Mouse (Mus musculus): ENCODE results near the gene Aqr. TPM values are rescaled to one million over a fixed set of nuclear protein-coding genes. Genes with fewer than 3 reads are reported as not detected.

The Aqr gene
- polyA plus RNA-seq, 2 experiments = 47.9 to 50.2 TPM

GRCm38 (mm10) chr2:114135777-114136176 lies 51.0 kb downstream of the Aqr start:
- Histone ChIP-seq H3K27ac (replicated peaks; ENCODE audit: low read depth, low read length) (no peak overlapping the region), H3K9ac (ENCODE audit: low read depth, low read length, severe bottlenecking) (no peak overlapping the region), H3K9me3 (ENCODE audit: control insufficient read depth, low read length) (no peaks in the 10 kb centered on the region), H3K4me1 (ENCODE audit: control insufficient read depth, insufficient read depth, low read length) (no peaks in the 10 kb centered on the region), H3K4me2 (replicated peaks; ENCODE audit: low read depth, low read length, severe bottlenecking) (no peak overlapping the region), H3K4me3 (replicated peaks; ENCODE audit: low read length) (no peak overlapping the region), H3K36me3 (ENCODE audit: control insufficient read depth, insufficient read depth, low read length) (peaks cover 78% of the 10 kb centered on the region), H3K27me3 (ENCODE audit: control insufficient read depth, insufficient read depth, low read length) (no peaks in the 10 kb centered on the region)
- ATAC-seq (ENCODE audit: low FRiP score, low read depth) (peak; percentile 84), DNase-seq (ENCODE audit: low spot score) (no peak)
- no peak for TF ChIP-seq POLR2A (IDR thresholded peaks at IDR 0.05; ENCODE audit: borderline replicate concordance, extremely low read depth, insufficient read depth, insufficient read length)
- 56% methylated on average over 2 of the region's 2 CpGs for WGBS

- H3K4me2 ChIP-seq (replicated peaks; ENCODE audit: low read depth, low read length, severe bottlenecking) = no peak overlapping the region
- H3K27ac ChIP-seq (replicated peaks; ENCODE audit: low read depth, low read length) = no peak overlapping the region
- DNase-seq (ENCODE audit: low spot score) (no peak), ATAC-seq (ENCODE audit: low FRiP score, low read depth) (no peak)
- WGBS = 90% methylated on average over 4 of the region's 4 CpGs
- no peaks in the 10 kb centered on the region for H3K27me3 ChIP-seq (ENCODE audit: control insufficient read depth, insufficient read depth, low read length)
- TF ChIP-seq POLR2A (IDR thresholded peaks at IDR 0.05; ENCODE audit: borderline replicate concordance, extremely low read depth, insufficient read depth, insufficient read length) = no peak
- no peaks in the 10 kb centered on the region for H3K9me3 ChIP-seq (ENCODE audit: control insufficient read depth, low read length)
- H3K4me3 ChIP-seq (replicated peaks; ENCODE audit: low read length) = no peak overlapping the region
- H3K9ac ChIP-seq (ENCODE audit: low read depth, low read length, severe bottlenecking) = no peak overlapping the region
- peaks cover 70% of the 10 kb centered on the region for H3K36me3 ChIP-seq (ENCODE audit: control insufficient read depth, insufficient read depth, low read length)
- no peaks in the 10 kb centered on the region for H3K4me1 ChIP-seq (ENCODE audit: control insufficient read depth, insufficient read depth, low read length)
These were observed 53.5 kb downstream of the Aqr start for GRCm38 (mm10) chr2:114133355-114133754.

- Histone ChIP-seq H3K36me3 (ENCODE audit: control insufficient read depth, insufficient read depth, low read length) (peaks cover 66% of the 10 kb centered on the region), H3K27me3 (ENCODE audit: control insufficient read depth, insufficient read depth, low read length) (no peaks in the 10 kb centered on the region), H3K4me2 (replicated peaks; ENCODE audit: low read depth, low read length, severe bottlenecking) (no peak overlapping the region), H3K27ac (replicated peaks; ENCODE audit: low read depth, low read length) (no peak overlapping the region), H3K9ac (ENCODE audit: low read depth, low read length, severe bottlenecking) (no peak overlapping the region), H3K4me1 (ENCODE audit: control insufficient read depth, insufficient read depth, low read length) (no peaks in the 10 kb centered on the region), H3K9me3 (ENCODE audit: control insufficient read depth, low read length) (no peaks in the 10 kb centered on the region), H3K4me3 (replicated peaks; ENCODE audit: low read length) (no peak overlapping the region)
- TF ChIP-seq POLR2A (IDR thresholded peaks at IDR 0.05; ENCODE audit: borderline replicate concordance, extremely low read depth, insufficient read depth, insufficient read length) = no peak
- ATAC-seq (ENCODE audit: low FRiP score, low read depth) (peak; percentile 67), DNase-seq (ENCODE audit: low spot score) (peak; percentile 18)
- WGBS = 96% methylated on average over 13 of the region's 13 CpGs
These were observed 56.2 kb downstream of the Aqr start for GRCm38 (mm10) chr2:114130657-114131056.

- no peak overlapping the region for H3K9ac ChIP-seq (ENCODE audit: low read depth, low read length, severe bottlenecking)
- H3K4me2 ChIP-seq (replicated peaks; ENCODE audit: low read depth, low read length, severe bottlenecking) = no peak overlapping the region
- H3K27me3 ChIP-seq (ENCODE audit: control insufficient read depth, insufficient read depth, low read length) = no peaks in the 10 kb centered on the region
- DNase-seq (ENCODE audit: low spot score) (no peak), ATAC-seq (ENCODE audit: low FRiP score, low read depth) (no peak)
- H3K4me3 ChIP-seq (replicated peaks; ENCODE audit: low read length) = no peak overlapping the region
- no peak for TF ChIP-seq POLR2A (IDR thresholded peaks at IDR 0.05; ENCODE audit: borderline replicate concordance, extremely low read depth, insufficient read depth, insufficient read length)
- H3K9me3 ChIP-seq (ENCODE audit: control insufficient read depth, low read length) = no peaks in the 10 kb centered on the region
- H3K36me3 ChIP-seq (ENCODE audit: control insufficient read depth, insufficient read depth, low read length) = peaks cover 59% of the 10 kb centered on the region
- no peak overlapping the region for H3K27ac ChIP-seq (replicated peaks; ENCODE audit: low read depth, low read length)
- H3K4me1 ChIP-seq (ENCODE audit: control insufficient read depth, insufficient read depth, low read length) = no peaks in the 10 kb centered on the region
- 89% methylated on average over 4 of the region's 4 CpGs for WGBS
These were observed 63.5 kb downstream of the Aqr start for GRCm38 (mm10) chr2:114123304-114123703.

GRCm38 (mm10) chr2:114119451-114119850 lies 67.4 kb downstream of the Aqr start:
- no peak for TF ChIP-seq POLR2A (IDR thresholded peaks at IDR 0.05; ENCODE audit: borderline replicate concordance, extremely low read depth, insufficient read depth, insufficient read length)
- WGBS = 81% methylated on average over 7 of the region's 7 CpGs
- no peak overlapping the region for H3K9ac ChIP-seq (ENCODE audit: low read depth, low read length, severe bottlenecking)

GRCm38 (mm10) chr2:114117665-114118064 lies 69.2 kb downstream of the Aqr start:
- no peak for TF ChIP-seq POLR2A (IDR thresholded peaks at IDR 0.05; ENCODE audit: borderline replicate concordance, extremely low read depth, insufficient read depth, insufficient read length)
- WGBS = 93% methylated on average over 3 of the region's 3 CpGs
- DNase-seq (ENCODE audit: low spot score) = no peak
- Histone ChIP-seq H3K4me3 (replicated peaks; ENCODE audit: low read length) (no peak overlapping the region), H3K9ac (ENCODE audit: low read depth, low read length, severe bottlenecking) (no peak overlapping the region), H3K27me3 (ENCODE audit: control insufficient read depth, insufficient read depth, low read length) (no peaks in the 10 kb centered on the region), H3K4me2 (replicated peaks; ENCODE audit: low read depth, low read length, severe bottlenecking) (no peak overlapping the region), H3K36me3 (ENCODE audit: control insufficient read depth, insufficient read depth, low read length) (peaks cover 62% of the 10 kb centered on the region), H3K27ac (replicated peaks; ENCODE audit: low read depth, low read length) (no peak overlapping the region), H3K4me1 (ENCODE audit: control insufficient read depth, insufficient read depth, low read length) (no peaks in the 10 kb centered on the region), H3K9me3 (ENCODE audit: control insufficient read depth, low read length) (no peaks in the 10 kb centered on the region)
- ATAC-seq (ENCODE audit: low FRiP score, low read depth) = no peak

More at GRCm38 (mm10) chr2:114119451-114119850, 67.4 kb downstream of the Aqr start:
- Histone ChIP-seq H3K4me2 (replicated peaks; ENCODE audit: low read depth, low read length, severe bottlenecking) (no peak overlapping the region), H3K4me3 (replicated peaks; ENCODE audit: low read length) (no peak overlapping the region), H3K27me3 (ENCODE audit: control insufficient read depth, insufficient read depth, low read length) (no peaks in the 10 kb centered on the region), H3K9me3 (ENCODE audit: control insufficient read depth, low read length) (no peaks in the 10 kb centered on the region), H3K36me3 (ENCODE audit: control insufficient read depth, insufficient read depth, low read length) (peaks cover 57% of the 10 kb centered on the region), H3K27ac (replicated peaks; ENCODE audit: low read depth, low read length) (no peak overlapping the region), H3K4me1 (ENCODE audit: control insufficient read depth, insufficient read depth, low read length) (no peaks in the 10 kb centered on the region)
- DNase-seq (ENCODE audit: low spot score) (no peak), ATAC-seq (ENCODE audit: low FRiP score, low read depth) (no peak)

All from limb, embryonic 14.5 days (tissue).